Mouse (Mus musculus) retina, postnatal 1 day (tissue): ENCODE results near the gene Gm21149.
"Not testable (repeated sequence)": the region's sequence is repeated elsewhere in the genome, so short reads cannot be mapped to it uniquely, and the experiment has no call there.

Experiments used
- DNase-seq: peaks from one replicate; pipeline ENCODE4 v3.0.0-alpha.2; 2012

Gm21149 gene

GRCm38 (mm10) chr5:15476423-15476822, at the start of gene Gm21149:
Gene Gm21149, minus strand, starts transcription at chr5:15476523.
- not testable (repeated sequence) for DNase-seq

DNA sequence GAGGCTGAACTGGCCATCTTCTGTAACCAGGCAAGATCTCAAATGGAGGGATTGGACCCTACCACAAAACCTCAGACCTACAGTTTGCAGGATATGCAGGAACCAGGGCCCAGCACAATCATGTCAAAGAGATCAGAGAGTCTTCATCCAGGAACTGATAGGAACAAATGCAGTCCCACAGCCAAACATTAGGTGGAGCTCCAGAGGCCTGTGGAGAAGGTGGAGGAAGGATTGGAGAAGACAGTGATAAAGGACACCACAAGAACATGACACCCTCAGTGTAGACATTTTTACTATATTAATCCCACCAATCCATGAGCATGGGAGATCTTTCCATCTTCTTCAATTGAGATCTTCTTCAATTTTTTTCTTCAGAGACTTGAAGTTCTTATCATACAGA, 46.1 kb upstream of the Gm21149 start:
- DNase-seq = not testable (repeated sequence)

DNA sequence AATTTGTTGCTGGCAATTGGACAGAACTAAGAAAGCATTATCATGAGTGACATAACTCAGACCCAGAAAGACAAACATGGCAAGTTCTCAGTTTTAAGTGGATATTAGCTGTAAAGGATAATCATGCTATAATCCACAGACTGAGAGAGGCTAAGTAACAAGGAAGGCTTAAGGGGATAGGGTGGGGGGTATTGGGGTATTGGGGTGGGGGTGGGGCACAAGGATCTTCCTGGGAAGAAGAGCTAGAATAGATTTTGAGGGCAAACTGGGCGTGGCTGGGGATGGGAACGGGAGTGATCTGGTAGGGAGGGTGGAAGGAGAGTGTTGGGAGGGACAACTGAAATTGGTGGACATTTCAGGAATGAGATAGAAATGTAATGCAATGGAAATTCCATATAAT, 45.7 kb upstream of the Gm21149 start:
- peak; percentile 22 for DNase-seq

DNA sequence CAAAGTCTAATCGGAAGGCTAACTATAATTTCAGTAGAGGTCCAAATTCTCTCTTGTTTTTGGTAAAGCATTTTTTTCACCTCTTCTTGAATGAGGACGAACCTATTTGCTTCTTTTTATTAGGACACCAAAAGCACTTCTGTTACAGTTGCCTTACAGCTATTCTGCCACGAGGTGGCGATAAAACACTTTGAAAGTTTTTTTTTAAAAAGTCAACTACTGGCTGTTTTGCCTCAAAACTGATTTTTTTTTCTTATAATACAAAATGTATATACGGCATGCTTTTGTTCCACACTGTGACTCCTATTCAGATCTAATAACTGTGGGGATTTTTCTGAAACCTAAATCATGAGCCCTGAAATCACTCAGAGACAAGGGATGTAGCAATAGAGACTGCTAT, 44.1 kb upstream of the Gm21149 start:
- DNase-seq = not testable (repeated sequence)

DNA sequence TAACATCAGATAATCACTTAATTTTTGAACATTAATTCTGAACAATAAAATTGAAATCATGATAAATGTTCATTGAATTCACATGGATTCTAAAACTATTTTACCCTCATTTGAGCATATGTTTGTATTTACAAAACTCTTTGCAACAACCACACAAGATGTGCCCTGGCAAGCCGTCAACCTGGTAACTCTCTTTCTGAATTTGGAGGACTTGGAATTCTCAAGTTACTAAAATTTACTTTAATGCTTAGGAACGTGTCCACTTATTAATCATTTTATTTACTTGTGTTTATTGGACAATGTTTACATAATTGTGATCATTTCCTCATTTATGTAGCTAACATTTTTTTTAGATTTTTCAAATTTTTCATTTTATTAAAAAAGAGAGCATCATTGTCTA, 40.8 kb upstream of the Gm21149 start:
- DNase-seq = not testable (repeated sequence)

DNA sequence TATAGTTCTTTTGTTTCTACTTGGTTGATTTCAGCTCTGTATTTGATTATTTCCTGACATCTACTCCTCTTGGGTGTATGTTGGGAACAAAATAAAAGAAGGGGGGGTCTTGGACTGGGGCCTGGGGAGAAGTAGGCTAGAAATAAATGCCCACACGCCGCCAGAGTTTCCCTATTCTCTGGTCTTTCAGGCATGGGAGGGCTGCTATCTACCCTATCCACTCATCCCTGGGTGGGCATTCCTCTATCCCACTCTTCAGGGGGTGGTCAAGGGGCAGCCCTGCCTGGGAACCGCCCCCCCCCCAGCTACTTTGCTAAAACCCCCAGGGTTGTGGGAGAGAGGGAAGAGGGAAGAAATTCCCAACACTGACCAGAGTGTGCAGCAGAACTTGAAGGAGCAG, 35.9 kb upstream of the Gm21149 start:
- not testable (repeated sequence) for DNase-seq

- DNase-seq = not testable (repeated sequence)
Observed at GRCm38 (mm10) chr5:15509911-15510310, 33.6 kb upstream of the Gm21149 start.

DNA sequence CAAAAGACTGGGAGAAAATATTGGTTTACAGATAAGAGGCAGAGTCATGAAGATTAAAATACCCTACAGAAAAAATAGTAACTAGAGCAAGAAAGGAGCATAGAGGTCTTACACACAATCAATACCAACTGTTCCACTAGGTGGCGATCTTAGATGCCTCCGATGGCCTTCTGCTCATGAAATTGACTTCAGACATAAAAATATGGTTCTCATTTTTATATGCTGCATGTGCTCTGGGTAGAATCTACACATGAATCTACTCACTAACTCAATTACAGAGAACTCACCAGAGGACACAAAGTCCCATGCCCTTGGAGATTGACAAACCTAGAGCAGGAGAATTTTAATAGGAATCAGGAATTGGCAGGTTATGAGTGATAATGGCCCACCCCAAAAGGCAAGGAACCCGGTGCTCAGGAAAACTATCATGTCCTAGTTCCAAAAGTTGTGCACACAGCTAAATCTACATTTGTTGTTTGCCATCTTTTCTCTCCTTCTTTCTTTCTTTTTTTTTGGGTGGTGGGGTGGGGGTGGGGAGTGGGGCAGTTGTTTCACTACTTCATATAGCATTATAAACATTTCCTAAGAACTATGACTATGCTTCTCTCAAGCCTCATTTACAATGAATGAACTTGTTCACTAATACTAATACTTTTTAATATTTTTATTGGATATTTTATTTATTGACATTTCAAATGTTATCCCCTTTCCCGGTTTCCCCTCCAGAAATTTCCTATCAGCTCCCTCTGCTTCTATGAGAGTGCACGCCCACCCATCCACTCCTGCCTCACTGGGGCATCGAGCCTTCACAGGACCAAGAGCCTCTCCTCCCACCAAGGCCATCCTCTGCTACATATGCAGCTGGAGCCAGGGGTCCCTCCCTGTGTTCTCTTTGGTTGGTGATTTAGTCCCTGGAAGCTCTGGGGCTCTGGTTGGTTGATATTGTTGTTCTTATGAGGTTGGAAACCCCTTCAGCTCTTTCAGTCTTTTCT, 32.4 kb upstream of the Gm21149 start:
- DNase-seq = not testable (repeated sequence)

DNA sequence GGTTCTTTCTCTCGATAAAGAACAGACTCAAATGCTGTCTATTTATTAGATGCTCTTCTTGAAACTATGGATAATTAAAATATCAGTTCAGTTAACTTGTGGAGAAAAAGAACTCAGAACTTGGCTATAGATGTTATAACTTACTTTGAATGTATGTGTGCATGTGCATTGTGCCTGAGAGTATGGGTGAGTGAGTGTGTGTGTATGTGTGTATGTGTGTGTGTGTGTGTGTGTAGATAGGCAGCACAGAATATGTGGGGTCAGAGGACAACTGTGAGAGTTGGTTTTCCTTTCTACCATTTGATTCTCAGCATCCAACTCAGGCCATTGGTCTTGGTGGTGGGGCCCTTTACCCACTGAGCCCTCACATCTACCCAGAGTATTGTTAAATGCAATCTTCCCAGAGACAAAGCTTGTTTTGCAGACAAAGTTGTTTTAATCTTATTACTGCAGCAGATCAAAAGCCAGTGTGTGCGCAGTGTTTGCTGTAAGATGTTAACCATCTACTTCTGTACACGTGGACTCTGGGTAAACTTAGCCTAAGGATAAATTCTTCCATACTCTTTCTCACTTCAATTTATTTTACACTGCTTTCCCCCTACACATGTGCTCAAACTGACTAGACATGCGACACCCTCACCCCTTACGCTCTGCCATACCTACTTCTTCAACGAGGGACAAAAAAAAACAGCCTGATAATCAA, 31.6 kb upstream of the Gm21149 start:
- not testable (repeated sequence) for DNase-seq

GRCm38 (mm10) chr5:15507309-15507619, 30.9 kb upstream of the Gm21149 start:
- no peak for DNase-seq

DNA sequence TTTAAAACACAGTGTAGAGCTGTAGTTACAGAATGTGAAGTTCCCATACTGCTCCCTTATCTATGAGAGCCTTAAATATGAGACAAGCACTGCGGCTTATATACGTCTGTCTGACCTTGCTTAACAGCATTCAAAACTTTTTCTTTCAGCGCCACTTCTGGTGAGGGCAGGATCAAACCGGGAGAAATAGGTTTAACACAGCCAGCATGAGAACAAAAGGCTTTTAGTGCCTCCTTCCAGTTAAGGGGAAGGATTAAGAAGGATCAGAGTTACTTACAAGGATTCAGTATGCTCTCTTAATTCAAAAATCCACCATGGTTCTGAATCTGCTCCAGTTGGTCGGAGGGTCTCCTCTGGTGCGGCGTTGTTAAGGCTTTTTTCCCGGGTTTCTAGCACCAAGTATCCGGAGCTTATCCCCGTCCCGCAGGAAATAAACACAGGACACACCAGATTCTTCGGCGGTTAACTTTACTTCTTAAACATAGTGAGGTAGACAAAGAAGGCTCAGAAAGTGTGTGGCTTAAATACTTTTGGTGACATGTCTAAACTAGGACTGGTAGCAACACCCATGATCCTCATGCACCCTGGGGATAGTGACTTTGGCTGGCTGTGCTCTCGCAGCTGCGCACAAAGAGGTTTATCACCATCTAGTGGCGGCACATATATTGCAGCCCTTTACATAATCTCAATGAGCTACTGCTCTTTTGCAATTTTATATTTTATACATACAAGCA, 30.4 kb upstream of the Gm21149 start:
- peak; percentile 68 for DNase-seq

GRCm38 (mm10) chr5:15498774-15499400, 22.6 kb upstream of the Gm21149 start:
- DNase-seq = peak; percentile 36

GRCm38 (mm10) chr5:15498350-15498749, 22.0 kb upstream of the Gm21149 start:
- DNase-seq = not testable (repeated sequence)

DNA sequence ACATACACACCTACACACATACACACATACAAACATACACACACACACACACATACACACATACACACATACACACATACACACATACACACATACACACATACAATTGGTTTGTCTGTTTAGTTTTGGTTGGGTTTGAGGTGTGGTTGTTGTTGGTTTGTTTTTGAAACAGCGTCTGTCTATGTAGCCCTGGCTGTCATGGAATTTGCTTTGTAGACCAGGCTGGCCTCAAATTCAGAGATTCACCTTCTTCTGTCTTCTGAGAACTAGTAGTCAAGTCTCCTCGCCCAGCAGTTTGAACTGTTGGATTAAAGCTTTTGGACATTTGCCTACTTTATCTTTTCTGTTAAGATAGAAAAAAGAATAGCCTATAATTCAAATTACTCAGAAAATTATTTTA, 14.6 kb upstream of the Gm21149 start:
- not testable (repeated sequence) for DNase-seq

DNA sequence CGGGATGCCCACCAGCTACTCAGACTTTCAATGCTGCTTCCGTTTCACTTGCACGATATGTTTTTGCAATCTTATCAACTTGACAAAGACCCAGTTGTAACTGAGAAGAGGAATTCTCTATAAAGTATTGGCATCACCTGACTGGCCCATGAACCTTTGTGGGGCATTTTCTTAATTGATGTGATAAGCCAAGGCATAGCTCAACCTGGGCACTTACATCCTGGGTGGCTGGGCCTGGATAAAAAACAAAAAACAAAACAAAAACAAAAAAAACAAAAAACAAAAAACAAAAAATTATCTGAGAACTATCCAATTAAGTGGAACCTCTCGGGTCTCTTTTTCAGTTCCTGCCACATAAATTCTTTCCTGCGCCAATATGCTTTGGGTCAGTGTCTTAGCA, 12.4 kb upstream of the Gm21149 start:
- no peak for DNase-seq

- DNase-seq = not testable (repeated sequence)
Observed at GRCm38 (mm10) chr5:15484616-15485015, 8.3 kb upstream of the Gm21149 start.

GRCm38 (mm10) chr5:15483576-15483975, 7.3 kb upstream of the Gm21149 start:
- DNase-seq = not testable (repeated sequence)

GRCm38 (mm10) chr5:15482815-15483214, 6.5 kb upstream of the Gm21149 start:
- DNase-seq = not testable (repeated sequence)

DNA sequence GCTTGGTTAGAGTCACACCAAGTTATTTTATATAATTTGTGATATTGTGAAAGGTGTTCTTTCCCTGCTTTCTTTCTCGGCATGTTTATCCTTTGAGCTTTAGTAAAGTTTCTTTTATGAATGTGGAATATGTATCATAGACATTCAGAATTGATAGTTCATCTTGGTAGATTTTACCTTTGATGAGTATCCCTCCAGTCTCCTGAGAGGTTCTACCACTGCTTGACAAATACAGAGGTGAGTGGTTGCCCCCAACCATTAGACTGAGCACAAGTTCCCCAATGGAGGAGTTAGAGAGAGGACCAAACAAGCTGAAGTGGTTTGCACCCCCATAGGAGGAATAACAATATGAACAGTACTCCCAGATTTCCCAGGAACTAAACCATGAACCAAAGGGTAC, 6.2 kb downstream of the Gm21149 start:
- not testable (repeated sequence) for DNase-seq

DNA sequence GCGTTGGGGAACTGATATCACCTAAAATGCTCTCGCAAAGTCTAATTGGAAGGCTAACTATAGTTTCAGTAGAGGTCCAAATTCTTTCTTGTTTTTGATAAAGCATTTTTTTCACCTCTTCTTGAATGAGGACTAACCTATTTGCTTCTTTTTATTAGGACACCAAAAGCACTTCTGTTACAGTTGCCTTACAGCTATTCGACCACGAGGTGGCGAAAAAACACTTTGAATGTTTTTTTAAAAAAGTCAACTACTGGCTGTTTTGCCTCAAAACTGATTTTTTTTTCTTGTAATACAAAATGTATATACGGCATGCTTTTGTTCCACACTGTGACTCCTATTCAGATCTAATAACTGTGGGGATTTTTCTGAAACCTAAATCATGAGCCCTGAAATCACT, 8.6 kb downstream of the Gm21149 start:
- not testable (repeated sequence) for DNase-seq

DNA sequence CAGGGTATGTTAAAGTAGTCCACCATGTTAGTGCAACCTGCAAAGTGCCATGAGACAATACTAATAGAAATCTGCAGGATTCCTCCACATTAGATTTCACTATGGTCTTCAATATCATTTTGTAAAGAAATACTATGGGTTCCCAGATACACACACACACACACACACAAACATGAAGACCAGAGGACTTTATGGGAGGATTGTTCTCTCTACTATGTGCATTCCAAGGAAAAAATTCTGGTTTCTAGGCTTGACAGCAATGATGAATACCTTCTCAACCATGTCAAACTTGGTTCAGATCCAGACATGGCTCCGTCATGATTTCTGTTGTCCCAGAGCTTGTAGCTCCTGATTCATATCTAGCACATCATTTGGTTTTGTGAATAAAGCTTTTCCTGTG, 10.1 kb downstream of the Gm21149 start:
- DNase-seq = not testable (repeated sequence)

DNA sequence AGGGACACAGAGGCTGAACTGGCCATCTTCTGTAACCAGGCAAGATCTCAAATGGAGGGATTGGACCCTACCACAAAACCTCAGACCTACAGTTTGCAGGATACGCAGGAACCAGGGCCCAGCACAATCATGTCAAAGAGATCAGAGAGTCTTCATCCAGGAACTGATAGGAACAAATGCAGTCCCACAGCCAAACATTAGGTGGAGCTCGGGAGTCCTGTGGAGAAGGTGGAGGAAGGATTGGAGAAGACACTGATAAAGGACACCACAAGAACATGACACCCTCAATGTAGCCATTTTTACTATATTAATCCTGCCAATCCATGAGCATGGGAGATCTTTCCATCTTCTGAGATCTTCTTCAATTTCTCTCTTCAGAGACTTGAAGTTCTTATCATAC, 12.8 kb downstream of the Gm21149 start:
- not testable (repeated sequence) for DNase-seq

DNA sequence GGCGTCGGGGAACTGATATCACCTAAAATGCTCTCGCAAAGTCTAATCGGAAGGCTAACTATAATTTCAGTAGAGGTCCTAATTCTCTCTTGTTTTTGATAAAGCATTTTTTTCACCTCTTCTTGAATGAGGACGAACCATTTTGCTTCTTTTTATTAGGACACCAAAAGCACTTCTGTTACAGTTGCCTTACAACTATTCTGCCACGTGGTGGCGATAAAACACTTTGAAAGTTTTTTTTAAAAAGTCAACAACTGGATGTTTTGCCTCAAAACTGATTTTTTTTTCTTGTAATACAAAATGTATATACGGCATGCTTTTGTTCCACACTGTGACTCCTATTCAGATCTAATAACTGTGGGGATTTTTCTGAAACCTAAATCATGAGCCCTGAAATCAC, 14.7 kb downstream of the Gm21149 start:
- DNase-seq = peak; percentile 16
